Mouse (Mus musculus): ENCODE measurements around the gene Col6a6. TPM values are rescaled to one million over a fixed set of nuclear protein-coding genes. Genes with fewer than 3 reads are reported as not detected.
"Not testable (repeated sequence)": the region's sequence is repeated elsewhere in the genome, so short reads cannot be mapped to it uniquely, and the experiment has no call there.

The Col6a6 gene
- total and polyA plus RNA-seq, 3 experiments: not detected

DNA sequence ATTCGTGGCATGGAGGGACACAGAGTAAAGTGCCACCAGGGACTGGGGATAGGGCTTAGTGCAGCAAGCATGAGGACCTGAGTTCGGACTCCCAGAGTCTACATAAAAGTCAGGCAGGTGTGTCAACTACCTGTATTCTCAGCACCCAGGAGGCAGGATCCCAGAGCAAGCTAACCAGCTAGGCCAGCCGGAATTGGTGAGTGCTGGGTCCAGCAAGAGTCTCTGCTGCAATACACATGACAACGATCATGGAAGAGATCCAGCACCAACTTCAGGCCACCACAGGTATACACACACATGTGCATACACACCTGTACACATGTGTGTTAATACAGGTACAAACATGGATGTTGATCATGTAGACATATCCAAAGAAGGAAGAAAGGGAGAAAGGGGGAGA, 20.4 kb upstream of the Col6a6 start:
- H3K4me3 ChIP-seq (ENCODE audit: control insufficient read depth in 1 of 2, insufficient read depth in 1 of 2, low read depth in 2 of 2, low read length in 2 of 2): no peak overlapping the region
- no peaks in the 10 kb centered on the region for H3K27me3 ChIP-seq (ENCODE audit: control insufficient read depth in 1 of 2, insufficient read depth in 2 of 2, low read length in 2 of 2)

DNA sequence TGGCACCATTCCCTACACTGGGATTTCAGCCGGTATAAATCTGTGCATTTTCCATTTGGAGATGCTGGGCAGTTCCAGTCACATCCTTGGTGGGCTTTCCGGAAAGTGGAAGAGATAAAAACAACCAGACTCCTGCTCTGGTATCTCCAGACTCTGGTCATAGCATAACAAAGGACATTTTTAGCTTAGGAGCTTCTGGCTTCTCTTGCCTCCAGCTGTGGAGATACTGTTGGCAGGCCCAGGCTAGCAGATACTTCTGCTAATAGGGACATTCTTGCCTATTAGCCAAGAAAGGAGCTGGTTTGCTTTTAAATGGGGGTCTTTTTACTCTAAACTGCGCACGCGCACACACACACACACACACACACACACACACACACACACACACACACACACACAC, 19.3 kb upstream of the Col6a6 start:
- H3K9me3 ChIP-seq (replicated peaks; ENCODE audit: insufficient read depth, low read length): no peaks in the 10 kb centered on the region
- no peak for DNase-seq (ENCODE audit: low read depth, low spot score)
- TF ChIP-seq RCOR1 (IDR thresholded peaks at IDR 0.05; ENCODE audit: low read depth, low read length) (no peak), ZC3H11A (IDR thresholded peaks at IDR 0.05; ENCODE audit: low read depth, low read length) (no peak), ZNF384 (IDR thresholded peaks at IDR 0.05; ENCODE audit: low read depth, low read length) (no peak), NELFE (IDR thresholded peaks at IDR 0.05; ENCODE audit: low read depth, low read length) (no peak)
- H3K27me3 ChIP-seq (ENCODE audit: control insufficient read depth in 1 of 2, insufficient read depth in 2 of 2, low read length in 2 of 2): no peaks in the 10 kb centered on the region
- no peaks in the 10 kb centered on the region for H3K79me2 ChIP-seq (ENCODE audit: control insufficient read depth, insufficient read depth, low read length, poor library complexity)
- no peaks in the 10 kb centered on the region for H3K4me1 ChIP-seq (ENCODE audit: control insufficient read depth in 1 of 2, insufficient read depth in 2 of 2, low read length in 2 of 2)
- H3K36me3 ChIP-seq (ENCODE audit: control insufficient read depth in 1 of 2, insufficient read depth in 2 of 2, low read length in 2 of 2): no peaks in the 10 kb centered on the region
- no peak overlapping the region for H3K27ac ChIP-seq (ENCODE audit: control insufficient read depth, low read depth, low read length)
- no peak overlapping the region for H3K9ac ChIP-seq (ENCODE audit: control insufficient read depth, low read depth, low read length, poor library complexity, severe bottlenecking)
- H3K4me3 ChIP-seq (ENCODE audit: control insufficient read depth in 1 of 2, insufficient read depth in 1 of 2, low read depth in 2 of 2, low read length in 2 of 2): no peak overlapping the region

More for the DNA sequence above, 20.4 kb upstream of the Col6a6 start:
- Histone ChIP-seq H3K79me2 (ENCODE audit: control insufficient read depth, insufficient read depth, low read length, poor library complexity) (no peaks in the 10 kb centered on the region), H3K36me3 (ENCODE audit: control insufficient read depth in 1 of 2, insufficient read depth in 2 of 2, low read length in 2 of 2) (no peaks in the 10 kb centered on the region), H3K9me3 (replicated peaks; ENCODE audit: insufficient read depth, low read length) (no peaks in the 10 kb centered on the region), H3K27ac (ENCODE audit: control insufficient read depth, low read depth, low read length) (no peak overlapping the region), H3K4me1 (ENCODE audit: control insufficient read depth in 1 of 2, insufficient read depth in 2 of 2, low read length in 2 of 2) (no peaks in the 10 kb centered on the region), H3K9ac (ENCODE audit: control insufficient read depth, low read depth, low read length, poor library complexity, severe bottlenecking) (no peak overlapping the region)
- no peak for DNase-seq (ENCODE audit: low read depth, low spot score)
- TF ChIP-seq CTCF (IDR thresholded peaks at IDR 0.05 in 2 of 3, conservative IDR thresholded peaks at IDR 0.05 in 1 of 3; ENCODE audit: control insufficient read depth in 1 of 3, insufficient read depth in 1 of 3, low read depth in 2 of 3, low read length in 3 of 3, poor library complexity in 1 of 3, severe bottlenecking in 1 of 3): no peak
- TF ChIP-seq ZNF384 (IDR thresholded peaks at IDR 0.05; ENCODE audit: low read depth, low read length): no peak
- no peak for TF ChIP-seq GATA1 (IDR thresholded peaks at IDR 0.05; ENCODE audit: low read depth, low read length)
- TF ChIP-seq E2F4 (IDR thresholded peaks at IDR 0.05; ENCODE audit: borderline replicate concordance, low read depth, low read length): no peak
- TF ChIP-seq NRF1 (IDR thresholded peaks at IDR 0.05; ENCODE audit: insufficient read depth, low read depth, low read length, poor library complexity, severe bottlenecking): no peak
- TF ChIP-seq TBP (IDR thresholded peaks at IDR 0.05; ENCODE audit: low read depth, low read length): no peak
- TF ChIP-seq SIN3A (IDR thresholded peaks at IDR 0.05; ENCODE audit: low read length): no peak
- TF ChIP-seq ZC3H11A (IDR thresholded peaks at IDR 0.05; ENCODE audit: low read depth, low read length): no peak
- no peak for TF ChIP-seq MXI1 (IDR thresholded peaks at IDR 0.05; ENCODE audit: low read depth, low read length)

DNA sequence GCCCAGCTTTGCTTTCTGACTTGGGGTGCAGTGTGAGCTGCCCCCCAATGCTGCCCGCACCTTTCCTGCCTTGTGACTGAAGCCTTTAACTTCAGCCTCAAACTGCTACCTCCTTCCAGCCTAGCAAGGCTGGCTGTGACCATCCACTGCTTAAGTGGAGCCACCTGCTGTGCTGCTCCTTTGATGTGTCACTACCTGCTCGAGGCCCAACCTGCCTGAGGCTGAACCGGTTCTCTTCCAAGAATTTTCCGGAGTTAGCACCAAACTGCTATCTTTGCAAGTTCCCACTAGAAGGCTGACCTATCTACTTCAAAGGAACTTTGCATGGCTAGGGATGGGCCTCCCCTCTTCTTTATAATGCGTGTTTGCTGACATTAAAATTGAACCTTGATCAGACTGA, 13.4 kb upstream of the Col6a6 start:
- H3K36me3 ChIP-seq (ENCODE audit: control insufficient read depth in 1 of 2, insufficient read depth in 2 of 2, low read length in 2 of 2); DNase-seq (ENCODE audit: low read depth, low spot score); H3K27ac ChIP-seq (ENCODE audit: control insufficient read depth, low read depth, low read length); H3K4me1 ChIP-seq (ENCODE audit: control insufficient read depth in 1 of 2, insufficient read depth in 2 of 2, low read length in 2 of 2); H3K79me2 ChIP-seq (ENCODE audit: control insufficient read depth, insufficient read depth, low read length, poor library complexity); H3K9me3 ChIP-seq (replicated peaks; ENCODE audit: insufficient read depth, low read length); H3K4me3 ChIP-seq (ENCODE audit: control insufficient read depth in 1 of 2, insufficient read depth in 1 of 2, low read depth in 2 of 2, low read length in 2 of 2); H3K27me3 ChIP-seq (ENCODE audit: control insufficient read depth in 1 of 2, insufficient read depth in 2 of 2, low read length in 2 of 2); H3K9ac ChIP-seq (ENCODE audit: control insufficient read depth, low read depth, low read length, poor library complexity, severe bottlenecking): not testable (repeated sequence)
